Mouse (Mus musculus) CH12.LX (cell line): Measurements from ENCODE around the gene Nebl. TPM values are rescaled to one million over a fixed set of nuclear protein-coding genes. Genes with fewer than 3 reads are reported as not detected.

Experiments
- DNase-seq: peaks from one replicate; pipeline ENCODE4 v3.0.0-alpha.2; 2013; ENCODE audit errors: extremely low read depth
- H3K27ac ChIP-seq: 2 replicates; pipeline ENCODE4 v1.5.1; 2012; ENCODE audit warnings: low read depth, mild to moderate bottlenecking, control low read depth, moderate library complexity; ENCODE audit not compliant: insufficient read depth
- H3K27me3 ChIP-seq: replicated peaks from 2 replicates; pipeline ENCODE3; 2012; ENCODE audit warnings: inconsistent platforms
- H3K36me3 ChIP-seq, 2 experiments: replicated peaks in 1 of 2; 2 replicates each; pipeline versions ENCODE3 to v1.6.1; 2012; ENCODE audit warnings: inconsistent platforms in 1 of 2, low read length in 1 of 2, mild to moderate bottlenecking in 1 of 2, mixed read lengths in 1 of 2, moderate library complexity in 1 of 2; ENCODE audit not compliant: control insufficient read depth in 1 of 2, insufficient read depth in 1 of 2
- H3K4me1 ChIP-seq, 2 experiments: 2 replicates each; pipeline ENCODE4 v1.6.1; 2012; ENCODE audit warnings: inconsistent platforms in 1 of 2, moderate library complexity in 1 of 2; ENCODE audit not compliant: insufficient read depth in 2 of 2, control insufficient read depth in 1 of 2
- H3K4me2 ChIP-seq: 2 replicates; pipeline ENCODE4 v1.6.1; 2012; ENCODE audit warnings: low read depth, mild to moderate bottlenecking, control low read depth; ENCODE audit not compliant: poor library complexity, insufficient read depth, severe bottlenecking
- H3K4me3 ChIP-seq, 3 experiments: fragments of 150-350 bp in 1 of 3; sonication (generic) in 1 of 3; replicated peaks in 1 of 3; 2 replicates each; pipeline versions ENCODE3 to v1.5.1; 2011 to 2012; ENCODE audit warnings: low read depth in 2 of 3, low read length in 2 of 3, mild to moderate bottlenecking in 2 of 3, moderate library complexity in 2 of 3, control low read depth in 1 of 3, improper control_type of control experiment in 1 of 3, inconsistent platforms in 1 of 3, mixed read lengths in 1 of 3; ENCODE audit not compliant: poor library complexity in 1 of 3
- H3K79me2 ChIP-seq: replicated peaks from 2 replicates; pipeline ENCODE4 v1.6.1; 2012; ENCODE audit warnings: mild to moderate bottlenecking, moderate library complexity; ENCODE audit not compliant: control insufficient read depth, poor library complexity, insufficient read depth, severe bottlenecking; ENCODE audit errors: extremely low read depth
- H3K9ac ChIP-seq: 2 replicates; pipeline ENCODE4 v1.6.1; 2012; ENCODE audit warnings: low read depth, mild to moderate bottlenecking, control low read depth, moderate library complexity; ENCODE audit not compliant: insufficient read depth
- H3K9me3 ChIP-seq: replicated peaks from 2 replicates; pipeline ENCODE3; 2012; ENCODE audit warnings: low read length, inconsistent platforms, mixed read lengths
- BHLHE40 ChIP-seq: IDR thresholded peaks from 2 replicates; pipeline ENCODE4 v1.6.1; 2011; ENCODE audit warnings: mild to moderate bottlenecking, low read depth, low read length, improper control_type of control experiment
- CHD1 ChIP-seq: IDR thresholded peaks from 2 replicates; pipeline ENCODE4 v1.6.1; 2012; ENCODE audit warnings: low read depth, low read length, improper control_type of control experiment, inconsistent platforms
- CHD2 ChIP-seq: IDR thresholded peaks from 2 replicates; pipeline ENCODE4 v1.6.1; 2011; ENCODE audit warnings: low read length, improper control_type of control experiment
- CTCF ChIP-seq, 2 experiments: IDR thresholded peaks in 1 of 2; conservative IDR thresholded peaks in 1 of 2; 2 replicates each; pipeline ENCODE4 v1.5.1; 2011 to 2012; ENCODE audit warnings: low read depth in 2 of 2, low read length in 2 of 2, improper control_type of control experiment in 1 of 2, inconsistent platforms in 1 of 2, mild to moderate bottlenecking in 1 of 2, moderate library complexity in 1 of 2
- ELF1 ChIP-seq: IDR thresholded peaks from 2 replicates; pipeline ENCODE4 v1.6.1; 2014; ENCODE audit warnings: low read depth, mild to moderate bottlenecking, inconsistent platforms, low read length, improper control_type of control experiment
- EP300 ChIP-seq: IDR thresholded peaks from 2 replicates; pipeline ENCODE4 v1.6.1; 2011; ENCODE audit warnings: low read length, improper control_type of control experiment
- GABPA ChIP-seq: IDR thresholded peaks from 2 replicates; pipeline ENCODE4 v1.6.1; 2012; ENCODE audit warnings: low read depth, low read length, improper control_type of control experiment, inconsistent platforms; ENCODE audit not compliant: insufficient replicate concordance
- JUND ChIP-seq: conservative IDR thresholded peaks from 2 replicates; pipeline ENCODE4 v1.6.1; 2011; ENCODE audit warnings: low read depth, low read length, improper control_type of control experiment
- MAFK ChIP-seq: IDR thresholded peaks from 2 replicates; pipeline ENCODE4 v1.6.1; 2011; ENCODE audit warnings: low read length, improper control_type of control experiment; ENCODE audit not compliant: insufficient replicate concordance
- MAX ChIP-seq: IDR thresholded peaks from 2 replicates; pipeline ENCODE4 v1.6.1; 2011; ENCODE audit warnings: low read length, improper control_type of control experiment
- MXI1 ChIP-seq: IDR thresholded peaks from 2 replicates; pipeline ENCODE4 v1.6.1; 2011; ENCODE audit warnings: mild to moderate bottlenecking, low read depth, low read length, improper control_type of control experiment
- MYC ChIP-seq: IDR thresholded peaks from 2 replicates; pipeline ENCODE4 v1.6.1; 2011; ENCODE audit warnings: low read depth, mild to moderate bottlenecking, improper control_type of control experiment, low read length
- NELFE ChIP-seq: IDR thresholded peaks from 2 replicates; pipeline ENCODE4 v1.6.1; 2011; ENCODE audit warnings: low read depth, low read length, improper control_type of control experiment
- NRF1 ChIP-seq: IDR thresholded peaks from 2 replicates; pipeline ENCODE4 v1.6.1; 2014; ENCODE audit warnings: low read depth, mild to moderate bottlenecking, inconsistent platforms, low read length, improper control_type of control experiment, moderate library complexity
- RAD21 ChIP-seq: IDR thresholded peaks from 2 replicates; pipeline ENCODE4 v1.6.1; 2011; ENCODE audit warnings: low read depth, mild to moderate bottlenecking, low read length, improper control_type of control experiment, moderate library complexity
- TBP ChIP-seq: conservative IDR thresholded peaks from 2 replicates; pipeline ENCODE4 v1.6.1; 2011; ENCODE audit warnings: low read depth, low read length, improper control_type of control experiment
- TCF12 ChIP-seq: IDR thresholded peaks from 2 replicates; pipeline ENCODE4 v1.6.1; 2014; ENCODE audit warnings: low read depth, mild to moderate bottlenecking, inconsistent platforms, low read length, improper control_type of control experiment
- USF1 ChIP-seq: IDR thresholded peaks from 2 replicates; pipeline ENCODE4 v1.6.1; 2014; ENCODE audit warnings: low read depth, mild to moderate bottlenecking, inconsistent platforms, low read length, improper control_type of control experiment
- USF2 ChIP-seq: conservative IDR thresholded peaks from 2 replicates; pipeline ENCODE4 v1.6.1; 2011; ENCODE audit warnings: low read depth, low read length, improper control_type of control experiment
- ZMIZ1 ChIP-seq: IDR thresholded peaks from 2 replicates; pipeline ENCODE4 v1.6.1; 2012; ENCODE audit warnings: low read depth, mild to moderate bottlenecking, inconsistent platforms, low read length, improper control_type of control experiment
- ZNF384 ChIP-seq: IDR thresholded peaks from 2 replicates; pipeline ENCODE4 v1.6.1; 2012; ENCODE audit warnings: low read depth, low read length, improper control_type of control experiment, inconsistent platforms
- dilution Hi-C: fragments of 300-500 bp; cut with MboI; formaldehyde crosslinking; loops from 2 replicates; pipeline ENCODE4 v1.14.3; 2020; ENCODE audit warnings: low sequenced_read_pairs; ENCODE audit not compliant: extremely low pct_unique_long_range_greater_than_20kb, extremely low pct_ligation_motif_present
- in situ Hi-C: fragments of 300-500 bp; cut with MboI; formaldehyde crosslinking; loops from 3 replicates; pipeline ENCODE4 v1.14.3; 2019; ENCODE audit warnings: low sequenced_read_pairs, low pct_ligation_motif_present, low pct_unique_long_range_greater_than_20kb, mixed read lengths
- polyA plus RNA-seq: library from polyadenylated mRNA; unstranded; fragments of >175 nt; gene quantifications from 2 replicates; pipeline ENCODE4 v1.2.1, GENCODE M21; 2012; ENCODE audit warnings: low read depth; ENCODE audit not compliant: insufficient read length
- total RNA-seq, 2 experiments: library from RNA; depleted of rRNA; stranded (reverse); fragments of 300-350 nt in 1 of 2; fragments of >200 nt in 1 of 2; gene quantifications; 2 replicates each; pipeline ENCODE4 v1.2.3; 2012 to 2014

Nebl gene
- total and polyA plus RNA-seq, 3 experiments, result 12.6 to 113 (median 46.4) TPM

DNA sequence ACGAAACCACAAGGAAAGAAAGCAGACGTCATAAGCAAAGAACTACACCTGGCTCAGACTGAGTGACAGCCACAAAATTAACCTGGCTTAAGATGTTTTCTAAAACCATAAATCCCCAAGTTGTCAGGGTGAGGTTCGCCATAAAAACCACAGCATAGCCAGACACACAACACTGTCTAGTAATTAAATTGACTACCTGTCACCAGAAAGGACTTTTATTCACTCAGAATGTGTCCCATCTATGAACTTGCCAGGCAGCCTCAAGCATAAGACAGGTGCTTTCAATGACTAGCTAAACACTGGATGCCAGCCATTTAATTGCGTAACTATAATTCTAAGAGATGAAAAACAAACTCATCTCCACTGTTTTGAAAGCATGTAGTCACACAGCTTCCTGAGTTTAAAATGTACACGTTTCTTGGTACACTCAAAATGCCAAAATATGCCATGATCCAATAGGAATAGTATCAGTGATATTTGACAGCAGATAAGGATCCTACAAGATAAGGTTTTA is 38.0 kb upstream of the Nebl start:
- no peaks in the 10 kb centered on the region for H3K79me2 ChIP-seq
- H3K9me3 ChIP-seq, result no peaks in the 10 kb centered on the region
- H3K4me1 ChIP-seq, result no peaks in the 10 kb centered on the region
- dilution Hi-C loops (no loop called here), in situ Hi-C loops (no loop called here)
- H3K4me3 ChIP-seq, result no peak overlapping the region
- H3K9ac ChIP-seq, result no peak overlapping the region
- no peak overlapping the region for H3K27ac ChIP-seq
- H3K36me3 ChIP-seq, result no peaks in the 10 kb centered on the region
- peak overlapping the region; percentile 71; the same call in 1 of the 2 replicates for H3K4me2 ChIP-seq
- no peaks in the 10 kb centered on the region for H3K27me3 ChIP-seq
- TF ChIP-seq TCF12, result no peak
- TF ChIP-seq EP300, result no peak
- TF ChIP-seq CHD2, result no peak
- no peak for TF ChIP-seq TBP
- TF ChIP-seq ZNF384, result no peak
- no peak for TF ChIP-seq USF2
- no peak for TF ChIP-seq MXI1
- DNase-seq, result no peak

DNA sequence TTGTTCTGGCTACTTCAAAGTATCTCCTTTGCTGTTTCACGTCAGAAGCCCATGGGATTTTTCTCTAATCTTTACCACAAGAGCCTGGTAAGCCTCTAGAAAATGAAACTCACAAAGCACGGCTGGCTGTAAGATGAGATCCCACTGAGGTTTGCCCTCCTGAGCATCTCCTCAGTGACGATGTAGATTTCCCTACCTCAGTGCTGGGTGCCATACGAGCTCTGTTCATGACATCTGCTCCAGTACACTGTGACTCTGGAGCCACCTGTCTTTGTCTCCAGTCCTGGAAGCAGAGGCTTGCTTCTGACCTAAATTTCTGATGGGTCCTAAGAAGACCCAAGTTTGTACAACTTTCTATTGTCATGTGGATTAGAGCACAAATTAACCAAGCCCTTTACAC is 25.0 kb upstream of the Nebl start:
- TF ChIP-seq CTCF (conservative IDR thresholded peaks at IDR 0.05 in 1 of 2, IDR thresholded peaks at IDR 0.05 in 1 of 2; ENCODE audit: low read depth in 2 of 2, low read length in 2 of 2) (no peak), NRF1 (no peak), JUND (no peak), USF1 (no peak), GABPA (no peak), CHD1 (no peak), MAFK (no peak), NELFE (no peak), BHLHE40 (no peak), ZMIZ1 (no peak), ELF1 (no peak), MAX (no peak), TBP (no peak), MYC (no peak), TCF12 (no peak), RAD21 (no peak)
- TF ChIP-seq, all 38 proteins: peak for 0
- H3K27ac ChIP-seq, result no peak overlapping the region
- H3K4me1 ChIP-seq, result no peaks in the 10 kb centered on the region
- H3K27me3 ChIP-seq, result no peaks in the 10 kb centered on the region
- no peak overlapping the region for H3K9ac ChIP-seq
- no peak overlapping the region for H3K4me3 ChIP-seq
- no peak for DNase-seq
- dilution Hi-C loops, result no loop called here
- no peaks in the 10 kb centered on the region for H3K9me3 ChIP-seq
- in situ Hi-C loops, result no loop called here
- no peaks in the 10 kb centered on the region for H3K79me2 ChIP-seq
- no peaks in the 10 kb centered on the region for H3K36me3 ChIP-seq
- peak overlapping the region; percentile 51; the same call in 1 of the 2 replicates for H3K4me2 ChIP-seq
